Comparison of ENCODE assay signal across 14 mouse cellular contexts in genomic region chr17:28033046-28033580, GRCm38 (mm10). TPM values are rescaled to one million over a fixed set of nuclear protein-coding genes. Genes with fewer than 3 reads are reported as not detected.
DNase-seq lines count a peak whose midpoint lies in the region; ATAC-seq and TF ChIP-seq lines count a peak whose summit lies in the region.
"Had no signal": no experiment of that assay in that cellular context is flagged by ENCODE, and none has a peak within 500 bp of the region (broad histone marks: within the 10 kb centered on the region; RNA-seq: fewer than 3 reads in every experiment).

No protein-coding gene starts in this region.

- peak overlapping the region; percentile 51; the same call in 1 of the 2 replicates for H3K27ac ChIP-seq in lung, embryonic 14.5 days (ENCODE audit: low read depth)
- peak overlapping the region; percentile 23; the same call in 1 of the 2 replicates for H3K27ac ChIP-seq in embryonic facial prominence, embryonic 12.5 days
- peak overlapping the region; percentile 87 for H3K27ac ChIP-seq in hindbrain, embryonic 12.5 days
- peak overlapping the region; percentile 64 for H3K27ac ChIP-seq in neural tube, embryonic 12.5 days
- H3K27ac ChIP-seq: embryonic facial prominence, embryonic 13.5 days; liver, embryonic 15.5 days had no signal

- 23% methylated on average over 3 of the region's 3 CpGs for WGBS in lung, embryonic 14.5 days
- 47% methylated on average over 3 of the region's 3 CpGs for WGBS in embryonic facial prominence, embryonic 12.5 days
- WGBS in hindbrain, embryonic 12.5 days: 6% methylated on average over 3 of the region's 3 CpGs
- 12% methylated on average over 3 of the region's 3 CpGs for WGBS in neural tube, embryonic 12.5 days

- no peak for DNase-seq in lung, embryonic 14.5 days
- DNase-seq in lung, postnatal 14 days: no peak
- DNase-seq in spleen, adult 18-20 months: no peak
- DNase-seq in layer of hippocampus, postnatal 10 days (ENCODE audit: low spot score in 2 of 2): no peak
- DNase-seq in ovary, adult 18-20 months (ENCODE audit: low spot score): no peak
- DNase-seq: adrenal gland, adult 2 months; thymus, postnatal 14 days had no signal

- no peak overlapping the region for H3K4me2 ChIP-seq in lung, embryonic 14.5 days
- no peak overlapping the region for H3K4me2 ChIP-seq in embryonic facial prominence, embryonic 12.5 days (replicated peaks)
- H3K4me2 ChIP-seq in hindbrain, embryonic 12.5 days (replicated peaks): no peak overlapping the region
- peak overlapping the region; percentile 9; the same call in 1 of the 2 replicates for H3K4me2 ChIP-seq in neural tube, embryonic 12.5 days (replicated peaks)
- H3K4me2 ChIP-seq: embryonic facial prominence, embryonic 13.5 days; heart, embryonic 11.5 days; liver, embryonic 15.5 days had no signal

- ATAC-seq in lung, embryonic 14.5 days (ENCODE audit: insufficient read depth): no peak
- no peak for ATAC-seq in embryonic facial prominence, embryonic 12.5 days (ENCODE audit: insufficient number of reproducible peaks, insufficient read depth, low FRiP score, low TSS enrichment)
- peak; percentile 42; the same call in 1 of the 2 replicates for ATAC-seq in hindbrain, embryonic 12.5 days (ENCODE audit: low FRiP score)
- ATAC-seq in neural tube, embryonic 12.5 days (ENCODE audit: low FRiP score, low read depth): no peak; the same call in 1 of the 2 replicates

- no peak overlapping the region for H3K4me3 ChIP-seq in lung, embryonic 14.5 days (ENCODE audit: low read depth, low read length)
- no peak overlapping the region for H3K4me3 ChIP-seq in embryonic facial prominence, embryonic 12.5 days
- no peak overlapping the region for H3K4me3 ChIP-seq in hindbrain, embryonic 12.5 days
- H3K4me3 ChIP-seq in neural tube, embryonic 12.5 days: no peak overlapping the region
- H3K4me3 ChIP-seq: embryonic facial prominence, embryonic 13.5 days; liver, embryonic 15.5 days; myocyte had no signal

- peak overlapping the region; percentile 11; the same call in 1 of the 2 replicates for H3K9ac ChIP-seq in lung, embryonic 14.5 days
- H3K9ac ChIP-seq in embryonic facial prominence, embryonic 12.5 days: no peak overlapping the region
- H3K9ac ChIP-seq in hindbrain, embryonic 12.5 days: peak overlapping the region; percentile 54
- 0 out of 2 replicates have a peak overlapping the region, but pooled peaks have one; percentile 45 for H3K9ac ChIP-seq in neural tube, embryonic 12.5 days
- H3K9ac ChIP-seq: liver, embryonic 15.5 days had no signal

- TF ChIP-seq CTCF in lung, embryonic 14.5 days (IDR thresholded peaks at IDR 0.05; ENCODE audit: low read depth): no peak

- peaks cover 12% of the 10 kb centered on the region; the same call in 1 of the 2 replicates for H3K4me1 ChIP-seq in lung, embryonic 14.5 days (ENCODE audit: insufficient read depth)
- H3K4me1 ChIP-seq in embryonic facial prominence, embryonic 12.5 days: peaks cover 23% of the 10 kb centered on the region
- H3K4me1 ChIP-seq in hindbrain, embryonic 12.5 days: peaks cover 61% of the 10 kb centered on the region
- H3K4me1 ChIP-seq in neural tube, embryonic 12.5 days: peaks cover 54% of the 10 kb centered on the region

- H3K9me3 ChIP-seq in lung, embryonic 14.5 days (ENCODE audit: low read depth, low read length): no peaks in the 10 kb centered on the region
- H3K9me3 ChIP-seq in embryonic facial prominence, embryonic 12.5 days: no peaks in the 10 kb centered on the region
- no peaks in the 10 kb centered on the region for H3K9me3 ChIP-seq in hindbrain, embryonic 12.5 days (replicated peaks)
- H3K9me3 ChIP-seq in neural tube, embryonic 12.5 days: no peaks in the 10 kb centered on the region
- H3K9me3 ChIP-seq: embryonic facial prominence, embryonic 13.5 days; liver, embryonic 15.5 days had no signal

- no peaks in the 10 kb centered on the region for H3K36me3 ChIP-seq in lung, embryonic 14.5 days (ENCODE audit: insufficient read depth)
- H3K36me3 ChIP-seq in embryonic facial prominence, embryonic 12.5 days: no peaks in the 10 kb centered on the region
- H3K36me3 ChIP-seq in hindbrain, embryonic 12.5 days: 0 out of 2 replicates have a peak, but pooled peaks cover 14% of the 10 kb centered on the region
- H3K36me3 ChIP-seq in neural tube, embryonic 12.5 days: no peaks in the 10 kb centered on the region
- H3K36me3 ChIP-seq: liver, embryonic 15.5 days had no signal

- H3K27me3 ChIP-seq in lung, embryonic 14.5 days (ENCODE audit: insufficient read depth, low read length): no peaks in the 10 kb centered on the region
- H3K27me3 ChIP-seq in embryonic facial prominence, embryonic 12.5 days: no peaks in the 10 kb centered on the region
- H3K27me3 ChIP-seq in hindbrain, embryonic 12.5 days: no peaks in the 10 kb centered on the region
- no peaks in the 10 kb centered on the region for H3K27me3 ChIP-seq in neural tube, embryonic 12.5 days (replicated peaks)
- H3K27me3 ChIP-seq: embryonic facial prominence, embryonic 13.5 days; liver, embryonic 15.5 days had no signal

RNA-seq across cellular contexts. Expression of gene Tcp11, which starts 47.3 kb away (rescaled TPM):
- 1.6 and 2.0 TPM in 2 replicates for polyA plus RNA-seq in lung, embryonic 14.5 days (2014; fragmentation: Nextera tagmentation; extraction: Ambion mirVana)
- 1.7 and 1.9 TPM in 2 replicates for polyA plus RNA-seq in embryonic facial prominence, embryonic 12.5 days (2016; fragmentation: Nextera tagmentation; extraction: Ambion mirVana)
- 1.9 and 2.6 TPM in 2 replicates for polyA plus RNA-seq in hindbrain, embryonic 12.5 days (2016; fragmentation: Nextera tagmentation; extraction: Ambion mirVana)
- polyA plus RNA-seq in neural tube, embryonic 12.5 days (2016; fragmentation: Nextera tagmentation; extraction: Ambion mirVana): 1.3 and 1.4 TPM in 2 replicates
- 1 to 10 TPM in 1 of 2 experiments, under 1 TPM in 1; 0.76 to 1.7 TPM for total RNA-seq in layer of hippocampus, postnatal 10 days (2021)
- polyA plus RNA-seq: adrenal gland, adult 2 months; myocyte had no signal

Comparison
In these comparisons a context has a peak if more than half of its experiments do, and no peak if none do; other contexts are left out.
1. H3K27ac ChIP-seq: peak in every context shown above with its lines; median percentile 87 in hindbrain, embryonic 12.5 days; 64 in neural tube, embryonic 12.5 days; 51 in lung, embryonic 14.5 days; 23 in embryonic facial prominence, embryonic 12.5 days.